Mouse (Mus musculus) T-helper 1 cell (primary cell): ENCODE results near the gene Dnajc5.

Experiments
- in situ Hi-C: fragments of 300-600 bp; cut with MboI, MseI; formaldehyde crosslinking; loops from one replicate; pipeline ENCODE4 v1.15.1; 2025; ENCODE audit warnings: high pct_unique_total_duplicates

The Dnajc5 gene

GRCm38 (mm10) chr2:181571941-181572670 lies 51.8 kb downstream of the Dnajc5 start:
- in situ Hi-C loops: no loop called here

GRCm38 (mm10) chr2:181572921-181573920 lies 52.9 kb downstream of the Dnajc5 start:
- in situ Hi-C loops: no loop called here

- in situ Hi-C loops: no loop called here
Observed at GRCm38 (mm10) chr2:181573961-181574360, 53.7 kb downstream of the Dnajc5 start.

- in situ Hi-C loops: loop anchor here (25.0 kb wide), 1 partner anchor 188 kb away; the partner anchor contains the start of gene Lime1
Observed at GRCm38 (mm10) chr2:181574921-181575545, 54.7 kb downstream of the Dnajc5 start.

- in situ Hi-C loops: loop anchor here (25.0 kb wide), 1 partner anchor 189 kb away; the partner anchor contains the start of gene Lime1
Observed at GRCm38 (mm10) chr2:181576613-181577012, 56.3 kb downstream of the Dnajc5 start.

- in situ Hi-C loops: loop anchor here (25.0 kb wide), 1 partner anchor 190 kb away; the partner anchor contains the start of gene Lime1
Observed at GRCm38 (mm10) chr2:181577126-181577525, 56.8 kb downstream of the Dnajc5 start.

- in situ Hi-C loops: loop anchor here (25.0 kb wide), 1 partner anchor 191 kb away; the partner anchor contains the start of gene Lime1
Observed at GRCm38 (mm10) chr2:181577981-181578581, 57.8 kb downstream of the Dnajc5 start.

- in situ Hi-C loops: loop anchor here (25.0 kb wide), 1 partner anchor 192 kb away; the partner anchor contains the start of gene Lime1
Observed at GRCm38 (mm10) chr2:181578790-181579618, 58.7 kb downstream of the Dnajc5 start.

- in situ Hi-C loops: loop anchor here (25.0 kb wide), 1 partner anchor 192 kb away; the partner anchor contains the start of gene Lime1
Observed at GRCm38 (mm10) chr2:181579681-181580080, 59.4 kb downstream of the Dnajc5 start.

- in situ Hi-C loops: loop anchor here (25.0 kb wide), 1 partner anchor 193 kb away; the partner anchor contains the start of gene Lime1
Observed at GRCm38 (mm10) chr2:181580131-181580772, 60.0 kb downstream of the Dnajc5 start.

- in situ Hi-C loops: loop anchor here (25.0 kb wide), 1 partner anchor 194 kb away; the partner anchor contains the start of gene Lime1
Observed at GRCm38 (mm10) chr2:181581016-181581401, 60.7 kb downstream of the Dnajc5 start.

- in situ Hi-C loops: loop anchor here (25.0 kb wide), 1 partner anchor 194 kb away; the partner anchor contains the start of gene Lime1
Observed at GRCm38 (mm10) chr2:181581402-181582120, 61.3 kb downstream of the Dnajc5 start.

GRCm38 (mm10) chr2:181582358-181582757 lies 62.1 kb downstream of the Dnajc5 start:
- in situ Hi-C loops: loop anchor here (25.0 kb wide), 1 partner anchor 195 kb away; the partner anchor contains the start of gene Lime1

- in situ Hi-C loops: loop anchor here (25.0 kb wide), 1 partner anchor 196 kb away; the partner anchor contains the start of gene Lime1
Observed at GRCm38 (mm10) chr2:181582939-181583338, 62.7 kb downstream of the Dnajc5 start.

GRCm38 (mm10) chr2:181583460-181584257 lies 63.4 kb downstream of the Dnajc5 start:
- in situ Hi-C loops: loop anchor here (25.0 kb wide), 1 partner anchor 196 kb away; the partner anchor contains the start of gene Lime1

- in situ Hi-C loops: loop anchor here (25.0 kb wide), 1 partner anchor 197 kb away; the partner anchor contains the start of gene Lime1
Observed at GRCm38 (mm10) chr2:181584411-181584942, 64.2 kb downstream of the Dnajc5 start, which contains the start of gene Uckl1. Gene Uckl1, minus strand, starts transcription at chr2:181584892.

- in situ Hi-C loops: loop anchor here (25.0 kb wide), 1 partner anchor 198 kb away; the partner anchor contains the start of gene Lime1
Observed at GRCm38 (mm10) chr2:181585506-181585905, 65.2 kb downstream of the Dnajc5 start.
